Mouse (Mus musculus): ENCODE data around the gene Ccdc63. TPM values are rescaled to one million over a fixed set of nuclear protein-coding genes. Genes with fewer than 3 reads are reported as not detected.
"Not testable (repeated sequence)": the region's sequence is repeated elsewhere in the genome, so short reads cannot be mapped to it uniquely, and the experiment has no call there.

Gene Ccdc63
- polyA plus RNA-seq, 1 experiment from 2014 or later, result not detected

DNA sequence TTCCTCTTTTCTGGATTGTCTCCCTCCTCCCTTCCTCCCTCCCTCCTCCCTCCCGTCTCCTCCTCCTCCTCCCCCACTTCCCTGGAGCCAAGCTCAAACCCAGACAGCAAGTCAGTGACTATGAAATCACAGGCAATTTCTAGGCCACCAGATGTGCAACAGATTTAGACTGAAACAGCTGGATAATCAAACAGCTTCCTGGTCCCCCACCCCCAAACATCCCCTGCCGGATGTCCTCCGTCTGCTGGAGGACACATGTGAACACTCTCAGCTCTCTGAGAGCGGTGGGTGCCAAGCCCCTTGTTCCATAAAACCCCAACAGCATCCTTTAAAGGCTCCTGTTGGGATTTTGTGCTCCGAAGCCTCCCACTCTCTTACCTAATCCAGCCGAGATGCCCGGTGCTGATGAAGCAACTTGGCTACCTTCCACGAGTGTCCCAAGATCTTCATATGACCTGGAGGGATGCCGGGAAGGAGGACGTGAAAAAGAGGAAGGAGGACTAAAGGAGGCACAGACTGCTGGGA lies 5.5 kb upstream of the Ccdc63 start:
- H3K4me1 ChIP-seq (replicated peaks), result no peaks in the 10 kb centered on the region
- no peaks in the 10 kb centered on the region for H3K36me3 ChIP-seq
- no peak for ATAC-seq (ENCODE audit: low FRiP score)
- no peak overlapping the region for H3K9ac ChIP-seq
- H3K27ac ChIP-seq, result 0 out of 2 replicates have a peak overlapping the region, but pooled peaks have one; percentile 23
- 70% methylated on average over 10 of the region's 10 CpGs for WGBS
- no peak overlapping the region for H3K4me2 ChIP-seq
- no peak overlapping the region for H3K4me3 ChIP-seq
- H3K27me3 ChIP-seq, result no peaks in the 10 kb centered on the region
- H3K9me3 ChIP-seq, result no peaks in the 10 kb centered on the region

DNA sequence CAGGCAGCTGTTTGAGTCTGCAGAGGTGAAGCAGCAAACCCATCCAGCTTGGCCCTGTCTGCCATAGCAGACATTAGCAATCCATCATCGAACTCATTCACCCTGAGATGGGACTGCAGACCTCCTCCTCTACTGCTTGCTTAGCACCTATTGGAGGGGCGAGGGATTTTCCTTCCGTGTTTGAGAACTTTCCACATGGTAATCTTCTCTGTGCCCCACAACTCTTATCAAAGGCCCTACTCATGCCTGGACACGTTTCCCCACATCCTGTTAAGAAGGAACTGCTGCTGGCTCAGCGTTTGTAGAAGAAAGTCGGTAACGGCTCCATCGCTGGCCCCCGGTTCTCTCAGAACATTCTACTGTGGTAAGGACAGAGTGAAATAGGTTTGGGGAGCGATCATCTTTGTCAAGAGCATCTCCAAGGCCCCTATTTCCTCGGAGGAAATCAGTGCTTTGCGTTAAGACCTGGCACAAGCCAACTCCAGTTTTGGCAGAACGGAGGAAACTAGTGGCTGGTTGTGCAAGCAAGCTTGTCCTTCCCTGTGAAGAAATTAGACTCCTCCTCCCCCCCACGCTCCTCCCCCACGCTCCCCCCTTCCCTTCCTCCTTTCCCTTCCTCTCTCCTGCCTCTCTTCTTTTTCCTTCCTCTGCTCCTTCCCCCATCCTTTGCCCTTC lies 4.9 kb upstream of the Ccdc63 start:
- no peak overlapping the region for H3K9ac ChIP-seq
- H3K36me3 ChIP-seq, result no peaks in the 10 kb centered on the region
- H3K4me1 ChIP-seq (replicated peaks), result no peaks in the 10 kb centered on the region
- no peaks in the 10 kb centered on the region for H3K27me3 ChIP-seq
- H3K9me3 ChIP-seq, result no peaks in the 10 kb centered on the region
- WGBS, result 74% methylated on average over 15 of the region's 15 CpGs
- ATAC-seq (ENCODE audit: low FRiP score), result no peak
- peak overlapping the region; percentile 40; the same call in 1 of the 2 replicates for H3K27ac ChIP-seq
- H3K4me3 ChIP-seq, result no peak overlapping the region
- H3K4me2 ChIP-seq, result no peak overlapping the region

DNA sequence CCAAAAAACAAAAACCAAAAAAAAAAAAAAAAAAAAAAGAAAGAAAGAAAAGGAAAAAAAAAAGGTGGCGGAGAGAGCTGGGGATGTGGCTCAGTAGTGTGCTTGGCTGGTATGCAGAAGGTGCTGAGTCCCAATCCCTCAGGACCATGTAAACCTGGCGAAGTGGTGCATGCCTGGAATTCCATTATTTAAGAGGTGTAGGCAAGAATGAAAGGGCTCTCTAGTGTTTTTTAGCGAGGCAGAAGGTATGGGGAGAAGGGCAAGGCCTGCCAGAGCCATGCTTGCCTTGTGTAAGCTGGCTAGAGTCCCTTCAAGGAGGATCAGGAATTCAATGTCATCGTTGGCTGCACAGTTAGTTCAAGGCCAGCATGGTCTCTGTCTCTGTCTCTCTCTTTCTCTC lies 4.2 kb upstream of the Ccdc63 start:
- Histone ChIP-seq H3K27ac (no peak overlapping the region), H3K9ac (no peak overlapping the region), H3K4me1 (replicated peaks) (no peaks in the 10 kb centered on the region), H3K4me2 (no peak overlapping the region), H3K4me3 (no peak overlapping the region), H3K9me3 (no peaks in the 10 kb centered on the region), H3K36me3 (no peaks in the 10 kb centered on the region), H3K27me3 (no peaks in the 10 kb centered on the region)
- ATAC-seq (ENCODE audit: low FRiP score), result no peak
- WGBS, result 82% methylated on average over 4 of the region's 4 CpGs

DNA sequence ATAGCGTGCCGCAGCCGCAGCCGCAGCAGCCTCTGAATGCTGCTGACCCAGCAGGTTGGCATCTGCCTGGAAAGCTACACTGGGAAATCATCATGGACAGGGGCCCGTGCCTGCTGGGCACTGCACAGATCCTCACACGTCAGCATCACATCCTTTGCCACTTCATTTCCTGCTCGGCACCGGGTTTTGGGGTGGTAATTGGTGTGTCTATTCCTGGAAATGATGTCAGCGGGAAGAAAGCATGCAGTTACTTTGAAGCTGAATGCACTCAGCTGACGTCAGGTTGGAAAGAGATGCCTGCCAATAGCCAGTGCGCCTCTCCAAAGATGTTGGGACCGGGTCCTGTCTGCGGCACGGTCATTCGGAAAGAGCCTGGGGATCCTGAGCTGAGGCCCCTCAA lies 2.9 kb upstream of the Ccdc63 start:
- H3K4me3 ChIP-seq, result no peak overlapping the region
- no peak overlapping the region for H3K27ac ChIP-seq
- no peaks in the 10 kb centered on the region for H3K36me3 ChIP-seq
- H3K4me1 ChIP-seq (replicated peaks), result no peaks in the 10 kb centered on the region
- H3K27me3 ChIP-seq, result no peaks in the 10 kb centered on the region
- no peak overlapping the region for H3K4me2 ChIP-seq
- no peak for ATAC-seq (ENCODE audit: low FRiP score)
- H3K9me3 ChIP-seq, result no peaks in the 10 kb centered on the region
- no peak overlapping the region for H3K9ac ChIP-seq
- 90% methylated on average over 15 of the region's 15 CpGs for WGBS

DNA sequence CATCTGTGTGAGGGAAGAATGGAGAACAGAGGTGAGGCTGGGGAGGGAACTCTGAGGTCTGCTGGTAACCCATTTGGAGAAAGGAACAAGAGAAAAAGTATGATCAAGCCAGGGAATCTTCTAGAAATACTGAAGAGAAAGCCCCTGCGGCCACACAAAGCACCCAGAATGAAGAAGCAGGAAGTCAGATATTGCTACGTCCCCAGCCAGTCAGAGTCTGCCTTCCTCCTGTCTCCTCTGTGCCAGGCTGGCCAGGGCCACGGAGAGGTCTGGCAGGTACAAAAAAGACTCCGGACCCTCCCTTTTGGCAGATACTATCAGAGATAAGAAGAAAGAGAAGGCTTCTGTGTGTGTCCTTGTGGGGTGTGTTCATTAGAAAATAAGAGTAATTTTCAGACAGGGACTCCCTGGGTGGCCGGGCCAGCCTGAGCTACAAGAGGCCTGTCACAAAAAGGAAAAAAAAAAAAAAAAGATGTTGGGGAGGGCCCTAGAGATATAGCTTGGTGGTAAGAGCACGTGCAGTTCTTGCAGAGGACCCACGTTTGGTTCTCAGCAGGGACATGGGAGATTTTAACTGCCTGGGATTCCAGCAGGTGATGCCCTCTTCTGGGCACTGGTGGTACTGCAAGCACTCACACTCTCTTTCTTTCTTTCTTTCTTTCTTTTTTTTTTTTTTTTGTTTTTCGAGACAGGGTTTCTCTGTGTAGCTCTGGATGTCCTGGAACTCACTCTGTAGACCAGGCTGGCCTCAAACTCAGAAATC lies 1.8 kb upstream of the Ccdc63 start:
- Histone ChIP-seq H3K27ac (no peak overlapping the region), H3K4me2 (no peak overlapping the region), H3K36me3 (no peaks in the 10 kb centered on the region), H3K4me1 (replicated peaks) (no peaks in the 10 kb centered on the region), H3K9me3 (no peaks in the 10 kb centered on the region), H3K4me3 (no peak overlapping the region), H3K9ac (no peak overlapping the region), H3K27me3 (no peaks in the 10 kb centered on the region)
- 49% methylated on average over 8 of the region's 8 CpGs for WGBS
- ATAC-seq (ENCODE audit: low FRiP score), result no peak

DNA sequence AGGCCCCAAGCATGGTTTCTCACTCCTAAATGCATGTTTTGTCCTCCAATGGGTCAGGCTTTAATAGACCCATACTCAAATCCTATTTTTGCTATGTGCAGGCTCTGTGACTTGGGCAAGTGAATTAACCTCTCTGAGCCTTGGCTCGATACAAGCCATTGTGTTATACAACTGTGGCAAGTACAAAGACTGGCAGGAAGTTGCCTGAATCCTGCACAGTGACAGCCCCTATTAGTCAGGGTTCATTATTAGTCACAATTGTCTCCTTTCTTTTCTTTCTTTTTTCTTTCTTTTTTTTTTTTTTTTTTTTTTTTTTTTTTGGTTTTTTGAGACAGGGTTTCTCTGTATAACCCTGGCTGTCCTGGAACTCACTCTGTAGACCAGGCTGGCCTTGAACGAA lies 852 bp downstream of the Ccdc63 start:
- H3K4me2 ChIP-seq; H3K27me3 ChIP-seq; H3K4me1 ChIP-seq (replicated peaks); H3K9me3 ChIP-seq; H3K9ac ChIP-seq; H3K36me3 ChIP-seq; H3K4me3 ChIP-seq; H3K27ac ChIP-seq; ATAC-seq (ENCODE audit: low FRiP score): not testable (repeated sequence)
- WGBS, result 46% methylated on average over 2 of the region's 2 CpGs

DNA sequence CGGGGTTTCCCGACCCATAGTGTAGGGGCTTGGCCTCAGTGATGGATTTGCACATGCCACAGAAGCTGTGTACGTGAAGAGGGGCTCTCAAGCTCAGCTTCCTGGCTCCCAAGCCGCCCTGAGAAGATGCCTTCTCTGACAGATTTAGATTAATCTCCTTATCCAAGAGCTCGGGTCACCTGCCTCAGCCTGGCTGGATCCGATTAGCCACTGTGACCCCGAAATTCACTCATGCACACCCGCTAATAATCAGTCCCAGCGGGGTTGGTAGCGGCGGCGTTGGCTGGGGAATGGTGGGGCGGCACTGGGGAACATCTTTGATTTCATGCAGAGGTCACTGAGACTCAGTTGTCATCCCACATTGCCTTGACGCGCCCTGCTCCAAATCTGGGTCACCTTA lies 1.8 kb downstream of the Ccdc63 start:
- H3K4me1 ChIP-seq (replicated peaks), result no peaks in the 10 kb centered on the region
- no peak overlapping the region for H3K27ac ChIP-seq
- no peaks in the 10 kb centered on the region for H3K27me3 ChIP-seq
- ATAC-seq (ENCODE audit: low FRiP score), result no peak
- H3K4me3 ChIP-seq, result no peak overlapping the region
- H3K4me2 ChIP-seq, result no peak overlapping the region
- no peak overlapping the region for H3K9ac ChIP-seq
- H3K9me3 ChIP-seq, result no peaks in the 10 kb centered on the region
- H3K36me3 ChIP-seq, result no peaks in the 10 kb centered on the region
- WGBS, result 81% methylated on average over 15 of the region's 15 CpGs

DNA sequence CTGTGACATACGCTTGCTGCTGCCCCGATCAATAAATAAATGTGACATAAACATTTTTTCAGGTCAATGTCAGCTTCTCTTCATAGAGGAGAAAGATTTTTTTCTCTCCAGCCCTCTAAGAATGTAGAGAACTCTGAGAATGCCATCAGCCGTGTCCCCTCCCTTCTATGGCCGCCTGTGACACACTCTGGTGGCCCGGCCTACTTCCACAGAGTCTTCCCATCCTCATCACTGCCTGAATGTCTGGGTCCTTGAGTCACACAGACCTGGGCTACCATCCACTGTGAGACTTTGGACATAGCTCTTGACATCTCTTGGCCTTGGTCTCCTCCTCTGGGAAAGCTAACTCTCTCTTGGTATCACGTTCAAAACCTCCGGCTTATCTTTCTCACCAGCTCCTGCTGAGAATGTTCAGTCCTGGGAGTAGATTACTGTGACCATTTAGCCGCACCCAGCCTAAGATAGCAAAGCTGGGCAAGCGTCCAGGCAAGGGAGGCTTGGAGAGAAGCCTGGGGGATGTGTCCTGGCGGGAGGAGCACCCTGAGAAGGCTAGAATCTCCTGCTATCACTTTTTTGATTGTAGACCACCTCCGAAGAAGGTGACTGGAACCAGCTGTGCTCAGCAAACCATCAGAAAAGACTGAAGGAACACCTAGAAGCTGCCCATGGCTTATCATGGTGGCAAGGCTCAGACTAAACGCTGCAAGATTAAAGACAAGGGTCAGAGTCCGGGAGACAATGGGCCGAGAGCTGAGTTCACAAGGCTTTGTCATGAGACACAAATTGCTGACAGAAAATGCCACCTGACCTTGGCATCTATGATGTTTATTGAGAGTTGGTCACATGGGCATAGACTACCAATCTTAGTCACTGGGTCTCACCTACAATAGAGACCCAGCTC lies 3.9 kb downstream of the Ccdc63 start:
- H3K9me3 ChIP-seq, result no peaks in the 10 kb centered on the region
- 89% methylated on average over 14 of the region's 14 CpGs for WGBS
- ATAC-seq (ENCODE audit: low FRiP score), result no peak

DNA sequence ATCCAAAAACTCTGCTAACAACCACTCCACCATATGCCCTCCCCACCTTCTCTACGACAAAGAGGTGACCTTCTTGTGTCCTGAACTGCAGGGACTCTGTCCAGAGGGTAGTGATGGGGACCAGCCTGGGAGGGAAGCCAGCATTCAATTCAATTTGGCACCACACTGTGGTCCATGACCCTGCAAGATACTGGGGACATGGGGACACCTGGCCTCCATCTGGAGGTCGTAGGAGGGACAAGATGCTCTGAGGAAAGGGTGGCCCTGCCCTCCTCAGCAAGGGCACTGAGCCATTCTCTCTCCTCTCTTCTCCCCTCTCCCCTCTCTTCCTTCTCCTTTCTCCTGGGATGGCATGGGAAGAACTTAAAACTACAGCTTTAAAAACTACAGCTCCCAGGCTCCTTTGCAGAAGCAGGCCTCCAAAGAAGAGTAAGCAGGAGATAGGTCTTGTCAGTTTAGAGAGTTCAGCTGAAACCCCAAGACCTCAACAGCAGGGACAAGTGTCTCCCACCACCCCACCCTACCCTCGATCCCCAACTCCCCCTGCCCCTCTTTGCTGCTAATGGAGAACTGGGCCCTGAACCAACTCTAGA lies 5.2 kb downstream of the Ccdc63 start:
- Histone ChIP-seq H3K4me2 (no peak overlapping the region), H3K36me3 (no peaks in the 10 kb centered on the region), H3K9me3 (no peaks in the 10 kb centered on the region), H3K9ac (no peak overlapping the region), H3K27me3 (peaks cover 14% of the 10 kb centered on the region; the same call in 1 of the 2 replicates), H3K4me1 (replicated peaks) (peaks cover 8% of the 10 kb centered on the region), H3K4me3 (no peak overlapping the region), H3K27ac (no peak overlapping the region)
- 66% methylated on average over 3 of the region's 3 CpGs for WGBS
- ATAC-seq (ENCODE audit: low FRiP score), result no peak

More for the DNA sequence above, 3.9 kb downstream of the Ccdc63 start:
- Histone ChIP-seq H3K4me1 (replicated peaks) (peaks cover 5% of the 10 kb centered on the region), H3K27ac (no peak overlapping the region), H3K36me3 (no peaks in the 10 kb centered on the region), H3K27me3 (0 out of 2 replicates have a peak, but pooled peaks cover 11% of the 10 kb centered on the region), H3K4me2 (no peak overlapping the region), H3K4me3 (no peak overlapping the region), H3K9ac (no peak overlapping the region)

DNA sequence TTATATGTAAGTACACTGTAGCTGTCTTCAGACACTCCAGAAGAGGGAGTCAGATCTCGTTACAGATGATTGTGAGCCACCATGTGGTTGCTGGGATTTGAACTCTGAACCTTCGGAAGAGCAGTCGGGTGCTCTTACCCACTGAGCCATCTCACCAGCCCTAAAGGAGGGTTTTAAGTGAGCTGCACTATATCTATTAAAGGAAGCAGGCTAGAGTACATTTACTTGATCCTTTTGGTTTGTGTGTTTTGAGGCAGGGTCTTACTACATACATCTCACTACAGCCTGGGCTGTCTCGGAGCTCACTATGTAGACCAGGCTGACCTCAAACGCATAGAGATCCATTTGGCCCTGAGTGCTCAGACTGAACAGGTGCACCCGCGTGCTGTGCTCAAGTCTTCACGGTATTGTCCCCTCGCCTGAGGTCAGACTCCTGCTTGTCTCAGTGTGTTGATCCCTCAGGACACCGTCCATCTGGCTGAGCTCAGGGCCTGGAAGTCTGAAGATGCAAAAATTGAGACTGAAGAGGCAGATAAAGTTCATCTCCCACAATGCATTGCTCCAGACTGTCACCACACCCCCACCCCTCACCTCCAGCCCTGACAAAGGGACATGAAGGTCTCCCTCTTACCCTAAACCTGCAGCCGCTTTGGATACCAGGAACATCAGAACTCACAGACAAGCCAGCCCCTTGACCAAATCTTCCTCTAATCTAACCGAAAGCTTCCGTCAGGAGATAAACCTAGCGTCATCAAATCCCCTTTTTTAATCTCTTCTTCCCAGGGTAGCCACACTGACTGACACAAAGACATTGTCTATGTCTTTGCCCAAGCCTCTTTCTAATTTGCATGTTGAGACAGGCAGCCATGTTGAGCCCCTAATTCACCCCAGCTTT lies 6.0 kb downstream of the Ccdc63 start:
- no peak overlapping the region for H3K9ac ChIP-seq
- no peaks in the 10 kb centered on the region for H3K36me3 ChIP-seq
- no peak overlapping the region for H3K4me2 ChIP-seq
- no peak overlapping the region for H3K27ac ChIP-seq
- ATAC-seq (ENCODE audit: low FRiP score), result no peak
- no peak overlapping the region for H3K4me3 ChIP-seq
- H3K9me3 ChIP-seq, result no peaks in the 10 kb centered on the region
- peaks cover 8% of the 10 kb centered on the region for H3K4me1 ChIP-seq (replicated peaks)
- WGBS, result 89% methylated on average over 14 of the region's 14 CpGs
- H3K27me3 ChIP-seq, result peaks cover 14% of the 10 kb centered on the region; the same call in 1 of the 2 replicates

DNA sequence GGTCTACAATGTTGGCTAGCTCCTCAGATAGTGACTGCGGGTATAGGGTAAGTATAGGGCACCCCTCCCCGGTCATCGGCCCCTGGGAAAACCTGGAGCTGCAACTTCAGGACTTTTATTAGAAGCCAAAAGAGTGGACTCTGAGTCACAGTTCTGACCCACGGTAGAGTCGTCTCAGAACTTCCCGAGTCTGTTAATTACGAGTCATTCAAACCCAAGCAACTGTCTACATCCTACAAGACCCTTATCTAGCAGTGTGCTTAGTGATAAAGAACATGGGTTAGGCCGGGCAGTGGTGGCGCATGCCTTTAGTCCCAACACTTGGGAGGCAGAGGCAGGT lies 7.6 kb downstream of the Ccdc63 start:
- Histone ChIP-seq H3K4me2 (no peak overlapping the region), H3K4me1 (replicated peaks) (peaks cover 8% of the 10 kb centered on the region), H3K9ac (no peak overlapping the region), H3K36me3 (no peaks in the 10 kb centered on the region), H3K9me3 (no peaks in the 10 kb centered on the region), H3K4me3 (no peak overlapping the region), H3K27me3 (peaks cover 14% of the 10 kb centered on the region; the same call in 1 of the 2 replicates), H3K27ac (no peak overlapping the region)
- no peak for ATAC-seq (ENCODE audit: low FRiP score)
- WGBS, result 95% methylated on average over 9 of the region's 9 CpGs

Data from hindbrain, embryonic 13.5 days (tissue).